Mouse (Mus musculus) thymus, postnatal 10 days (tissue): ENCODE measurements around the gene Klf5.

ENCODE experiments used
- DNase-seq, 2 experiments: peaks; one replicate each; pipeline ENCODE4 v3.0.0; 2021; ENCODE audit warnings: low spot score in 2 of 2

Gene Klf5

DNA sequence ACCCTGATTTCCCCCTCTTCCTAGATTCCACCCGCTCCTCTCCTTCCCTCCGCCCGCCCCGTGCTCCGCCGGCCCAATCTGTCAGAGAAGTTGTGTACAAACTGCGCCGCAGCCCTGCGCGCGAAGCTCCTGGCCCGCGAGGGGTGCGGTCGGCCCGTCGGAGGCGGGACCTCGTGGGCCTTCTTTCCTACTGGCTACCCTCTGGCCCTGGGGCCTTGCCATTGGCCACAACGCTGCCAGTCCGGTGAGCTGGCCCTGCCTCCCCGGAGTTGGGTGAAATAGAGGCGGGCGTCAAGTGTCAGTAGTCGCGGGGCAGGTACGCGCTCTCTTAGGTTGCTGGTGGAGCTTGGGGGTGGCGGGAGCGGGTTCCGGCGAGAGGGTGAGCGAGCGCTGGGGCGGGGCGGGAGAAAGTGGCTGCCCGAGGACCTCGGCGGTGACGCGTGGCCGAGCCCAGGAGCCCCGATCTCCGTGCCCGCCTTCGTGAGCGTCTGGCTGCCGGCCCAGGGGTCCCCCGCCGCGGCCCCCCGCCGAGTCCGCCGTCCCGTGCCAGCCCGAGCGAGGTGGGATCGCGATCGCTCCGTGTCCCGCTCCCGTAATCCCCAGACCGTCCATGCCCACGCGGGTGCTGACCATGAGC, at the start of gene Klf5:
Gene Klf5 (plus strand): TSS at position 307 of the 637 bp plus-strand sequence.
- DNase-seq = peak; percentile 66 to 70

DNA sequence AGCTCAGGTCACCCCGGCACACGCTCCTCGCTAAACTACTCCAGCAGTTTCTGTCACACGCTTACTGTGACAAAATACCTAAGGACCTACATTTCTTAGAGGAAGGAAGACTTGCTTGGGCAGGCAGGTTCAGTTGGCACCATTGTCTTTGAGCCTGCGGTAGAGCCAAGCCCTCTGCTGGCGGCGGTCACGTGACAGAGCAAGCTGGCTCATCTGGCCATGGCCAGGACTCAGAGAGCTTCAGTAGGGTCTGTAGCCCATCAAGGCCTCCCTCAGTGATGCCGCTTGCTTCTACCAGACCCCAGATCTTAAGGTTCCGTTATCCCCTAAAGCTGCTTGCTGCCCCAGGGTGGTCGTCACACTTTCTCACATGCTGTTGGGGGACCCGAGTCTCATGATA, 36.5 kb upstream of the Klf5 start:
- no peak for DNase-seq

GRCm38 (mm10) chr14:99263816-99264215, 34.7 kb upstream of the Klf5 start:
- DNase-seq = no peak

- no peak for DNase-seq
These were observed 32.7 kb upstream of the Klf5 start for GRCm38 (mm10) chr14:99265791-99266190.

GRCm38 (mm10) chr14:99266749-99267148, 31.7 kb upstream of the Klf5 start:
- DNase-seq = no peak

DNA sequence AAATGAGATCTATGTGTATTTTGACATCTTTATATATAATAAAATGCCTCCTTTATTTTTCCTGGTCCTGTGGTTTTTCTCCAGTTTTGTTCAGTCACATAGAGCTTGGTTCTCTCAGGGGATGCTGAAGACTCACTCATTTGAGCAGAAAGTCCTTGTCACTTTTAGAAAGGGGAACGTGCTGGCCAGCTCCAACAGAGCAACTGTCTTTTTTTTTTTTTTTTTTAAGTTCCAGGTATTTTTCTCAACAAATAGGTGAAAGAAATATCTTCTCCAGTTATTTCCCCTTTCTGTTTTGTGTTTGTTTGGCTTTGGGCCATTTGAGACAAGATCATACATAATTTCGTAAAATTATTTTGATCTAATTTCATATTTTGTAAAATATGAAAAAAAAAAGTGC, 24.4 kb upstream of the Klf5 start:
- DNase-seq = no peak

DNA sequence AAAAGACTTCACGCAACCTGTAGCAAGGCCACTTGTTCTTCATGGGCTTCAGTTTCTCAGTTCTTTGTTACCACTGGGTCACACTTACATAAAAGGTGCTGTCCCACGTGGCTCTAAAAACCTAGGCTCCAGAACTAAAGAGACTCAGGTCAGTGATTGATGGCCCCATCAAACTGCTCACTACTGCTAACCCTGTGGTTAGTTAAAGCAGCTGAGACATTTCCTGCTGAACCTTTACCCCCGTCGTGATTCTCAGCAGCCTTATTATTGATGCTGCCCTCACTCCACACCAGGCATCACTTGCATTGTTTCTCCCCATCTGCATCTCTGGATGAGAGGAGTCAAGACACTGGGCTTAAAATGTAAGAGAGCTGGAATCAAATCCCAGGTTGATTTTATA, 22.7 kb upstream of the Klf5 start:
- no peak for DNase-seq

- no peak for DNase-seq
These were observed 20.2 kb upstream of the Klf5 start for GRCm38 (mm10) chr14:99278312-99278711.

DNA sequence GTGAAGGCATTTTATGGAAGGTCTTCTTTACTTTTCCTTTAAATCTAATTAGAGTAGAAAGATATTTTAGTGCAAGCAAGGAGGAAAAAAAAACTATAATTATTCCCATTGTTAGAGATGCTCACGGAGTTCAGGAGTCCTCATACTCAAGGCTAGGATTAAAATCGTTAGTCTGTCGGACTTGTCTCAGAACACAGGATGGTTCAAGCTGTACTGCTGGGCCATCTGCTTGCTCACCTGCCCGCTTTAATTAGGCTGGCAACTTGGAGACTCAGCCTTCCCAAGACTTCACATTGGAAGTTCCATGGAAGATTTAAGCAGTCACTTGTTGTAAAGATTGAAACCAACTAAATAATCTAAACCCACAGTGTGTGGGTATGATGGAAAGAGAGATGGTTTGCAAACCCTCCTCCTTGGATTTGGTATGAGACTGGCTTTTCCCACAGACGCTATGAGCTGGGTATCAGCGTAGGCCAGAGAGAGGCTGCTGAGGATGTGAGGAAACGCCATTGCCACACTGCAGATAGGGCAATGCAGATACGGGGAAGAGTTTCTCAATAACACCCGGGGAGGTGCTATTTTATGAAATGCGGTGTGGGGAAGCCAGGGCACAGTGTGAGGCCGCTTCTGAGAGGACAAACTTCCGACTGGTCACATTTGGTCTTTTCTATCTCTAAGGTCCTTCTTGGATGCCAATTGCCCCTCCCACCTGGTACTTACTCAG, 19.6 kb upstream of the Klf5 start:
- DNase-seq = no peak

DNA sequence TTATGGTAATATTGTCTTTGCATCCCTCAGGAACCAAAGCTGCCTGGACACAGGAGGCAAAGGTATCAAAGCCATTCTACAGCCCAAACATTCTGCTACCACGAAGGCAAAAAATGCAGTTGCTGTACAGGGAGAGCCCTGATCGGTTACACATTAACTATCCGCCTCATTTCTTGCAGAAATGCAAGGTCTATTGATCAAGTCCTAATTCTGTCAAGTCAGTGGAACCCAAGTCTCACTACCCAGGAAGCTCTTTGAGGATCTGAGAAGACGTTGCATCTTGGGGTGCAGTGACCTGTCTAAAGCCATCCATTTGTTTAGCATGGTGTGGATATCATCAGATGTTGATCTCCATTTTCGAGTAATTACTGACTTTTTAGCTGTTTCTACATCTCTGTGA, 18.1 kb upstream of the Klf5 start:
- DNase-seq = no peak

GRCm38 (mm10) chr14:99280825-99281433, 17.6 kb upstream of the Klf5 start:
- no peak for DNase-seq

- DNase-seq = no peak
These were observed 13.0 kb upstream of the Klf5 start for GRCm38 (mm10) chr14:99285486-99285885.

DNA sequence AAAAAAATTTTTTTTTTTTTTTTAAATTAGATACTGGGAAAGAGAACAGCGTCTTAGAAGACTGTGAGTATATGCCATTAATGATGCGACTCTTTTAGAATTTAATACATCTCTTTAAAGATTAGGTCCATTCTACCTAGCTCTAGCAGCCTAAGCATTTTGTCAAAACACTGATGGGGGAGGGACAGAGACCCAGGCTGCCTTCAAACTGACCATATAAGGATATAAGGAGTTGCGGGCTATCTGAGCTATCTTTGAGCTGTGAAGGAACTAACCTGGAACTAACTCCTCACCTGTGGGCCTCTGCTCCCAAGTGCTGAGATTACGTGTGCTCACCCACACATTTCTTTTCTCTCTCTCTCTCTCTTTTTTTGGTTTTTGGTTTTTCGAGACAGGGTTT, 6.3 kb upstream of the Klf5 start:
- no peak for DNase-seq

GRCm38 (mm10) chr14:99294424-99294823, 4.1 kb upstream of the Klf5 start:
- no peak for DNase-seq

- DNase-seq = no peak
These were observed 2.7 kb upstream of the Klf5 start for GRCm38 (mm10) chr14:99295606-99296341.

DNA sequence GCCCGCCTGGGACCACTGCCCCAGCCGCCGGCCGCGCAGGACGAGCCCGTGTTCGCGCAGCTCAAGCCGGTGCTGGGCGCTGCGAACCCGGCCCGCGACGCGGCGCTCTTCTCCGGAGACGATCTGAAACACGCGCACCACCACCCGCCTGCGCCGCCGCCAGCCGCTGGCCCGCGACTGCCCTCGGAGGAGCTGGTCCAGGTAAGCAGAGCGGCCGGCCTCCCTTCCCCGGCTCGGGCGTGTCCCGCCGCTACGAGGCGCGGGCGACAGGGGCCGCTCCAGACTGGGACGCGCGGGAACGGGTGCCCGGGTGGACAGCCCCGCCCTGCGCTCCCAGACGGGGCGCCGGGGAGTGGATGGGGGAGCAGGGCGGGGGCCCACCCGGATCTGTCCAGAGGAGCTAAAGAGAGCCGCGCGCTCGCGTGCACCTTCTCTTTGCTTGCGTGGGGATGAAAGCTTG, 561 bp downstream of the Klf5 start:
- peak in 1 of 2 experiments; percentile 17 for DNase-seq

- no peak for DNase-seq
These were observed 1.3 kb downstream of the Klf5 start for GRCm38 (mm10) chr14:99299701-99300191.

GRCm38 (mm10) chr14:99301472-99301871, 3.0 kb downstream of the Klf5 start:
- no peak for DNase-seq

DNA sequence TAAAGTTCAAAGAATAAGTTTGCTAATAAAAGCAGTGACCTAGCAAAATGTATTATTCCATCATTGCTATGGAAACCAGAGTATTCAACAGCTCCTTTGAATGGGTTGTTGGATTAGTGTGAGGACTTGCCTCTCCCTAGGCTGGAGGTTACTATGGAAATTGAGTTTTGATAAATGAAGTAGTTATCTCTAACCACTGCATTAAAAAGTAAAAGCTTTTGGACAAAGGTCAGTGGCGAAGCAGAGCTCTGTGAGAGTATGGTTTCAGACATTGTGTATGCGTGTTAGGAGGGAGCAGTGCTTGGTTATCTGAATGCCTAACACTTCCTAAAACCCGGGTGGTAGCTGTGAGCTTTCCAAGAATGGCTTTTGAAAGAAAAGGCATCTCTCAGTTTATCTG, 5.9 kb downstream of the Klf5 start:
- no peak for DNase-seq

GRCm38 (mm10) chr14:99304997-99305792, 6.7 kb downstream of the Klf5 start:
- no peak for DNase-seq

GRCm38 (mm10) chr14:99306410-99306809, 7.9 kb downstream of the Klf5 start:
- DNase-seq = no peak
